Mouse (Mus musculus) lung, postnatal 0 days (tissue): ENCODE data around the gene Ehd2.

Source experiments
- CTCF ChIP-seq: IDR thresholded peaks from 2 replicates; pipeline ENCODE4 v1.5.1; 2016; ENCODE audit warnings: antibody characterized with exemption, mild to moderate bottlenecking
- EP300 ChIP-seq: IDR thresholded peaks from 2 replicates; pipeline ENCODE4 v1.6.1; 2016; ENCODE audit warnings: antibody characterized with exemption, mild to moderate bottlenecking, control low read depth

GRCm38 (mm10) chr7:16009636-16010035 lies 42.3 kb upstream of the Ehd2 start:
- TF ChIP-seq EP300 (no peak), CTCF (no peak)
